Mouse (Mus musculus) left cerebral cortex, adult 8-10 months (tissue): Measurements from ENCODE around the gene Pnck. TPM values are rescaled to one million over a fixed set of nuclear protein-coding genes. Genes with fewer than 3 reads are reported as not detected.

Source experiments
- DNase-seq, 2 experiments: peaks; one replicate each; pipeline ENCODE4 v3.0.0; 2022; ENCODE audit warnings: low spot score in 2 of 2
- total RNA-seq, 4 experiments: library from RNA; stranded (reverse); gene quantifications; 2 replicates each; pipeline ENCODE4 v1.2.4; 2022

The Pnck gene
- total RNA-seq, 4 experiments from 2014 or later: 83.1 to 100 (median 96.2) TPM

DNA sequence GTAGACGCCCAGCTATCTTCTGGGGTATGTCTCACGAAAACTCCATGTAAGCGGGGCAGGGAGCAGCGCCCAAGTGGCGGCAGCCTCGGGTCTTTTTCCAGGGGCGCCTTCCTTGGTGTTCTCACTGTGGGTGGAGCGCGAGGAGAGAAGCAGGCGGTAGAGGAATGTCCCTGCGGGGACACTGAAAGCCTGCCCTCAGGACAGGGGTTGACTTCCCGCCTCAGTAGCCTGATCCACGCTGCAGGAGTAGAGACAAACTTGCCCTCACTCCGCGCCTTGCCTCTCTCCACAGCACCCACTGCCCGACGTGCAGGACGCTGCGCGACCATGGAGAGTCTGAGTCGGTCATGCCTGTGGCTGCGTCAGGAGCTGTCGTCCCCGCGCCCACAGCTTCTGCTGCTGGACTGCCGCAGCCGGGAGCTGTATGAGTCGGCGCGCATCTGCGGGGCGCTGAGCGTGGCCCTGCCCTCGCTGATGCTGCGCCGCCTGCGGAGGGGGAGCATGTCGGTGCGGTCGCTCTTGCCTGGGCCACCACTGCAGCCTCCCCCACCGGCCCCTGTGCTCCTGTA lies 19.9 kb downstream of the Pnck start:
- DNase-seq: no peak

DNA sequence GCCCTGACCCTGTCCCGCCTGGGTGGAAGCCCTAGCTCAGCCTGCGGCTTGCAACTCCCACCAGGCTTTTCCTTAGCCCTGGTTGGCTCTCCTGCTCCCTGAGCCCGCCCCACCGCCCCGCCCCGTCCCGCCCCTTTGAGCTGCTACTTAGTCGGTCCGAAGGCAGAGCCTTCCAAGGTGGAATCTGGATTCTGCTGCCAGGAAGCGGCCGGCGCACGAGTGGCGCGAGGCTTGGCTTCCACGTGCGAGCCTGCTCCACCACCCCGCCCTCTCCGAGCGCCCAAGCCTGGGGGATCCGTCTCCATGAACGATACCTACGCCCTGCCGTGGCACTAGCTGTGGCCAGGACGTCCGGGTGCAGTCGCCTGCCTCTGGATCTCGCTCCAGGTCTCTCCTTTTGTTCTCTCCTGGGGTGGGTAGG lies 20.7 kb downstream of the Pnck start, which contains the start of gene Dusp9:
Gene Dusp9, plus strand, starts transcription at position 165 of the 421 bp plus-strand sequence.
- DNase-seq: no peak

DNA sequence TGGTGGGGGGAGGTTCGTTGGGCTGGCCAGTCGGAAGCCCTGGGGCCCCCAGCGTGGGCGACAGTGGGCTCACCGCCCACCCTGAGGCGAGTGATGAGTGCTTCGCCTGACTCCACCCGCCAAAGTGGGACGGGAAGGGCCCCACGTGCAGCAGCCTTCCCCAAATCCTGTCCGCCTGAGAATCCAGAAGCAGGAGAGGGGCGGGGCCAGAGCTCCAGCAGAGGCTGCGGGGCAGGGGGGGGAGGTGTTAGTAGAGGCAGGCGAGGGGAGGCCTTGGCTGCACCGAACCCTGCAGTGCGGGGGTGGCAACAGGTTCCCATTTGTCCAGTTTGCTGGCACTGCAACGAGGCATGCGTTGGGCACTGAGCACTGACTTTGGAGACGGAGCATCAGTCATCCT lies 22.5 kb downstream of the Pnck start:
- no peak for DNase-seq

GRCm38 (mm10) chrX:73635425-73635824 lies 24.5 kb downstream of the Pnck start:
- no peak for DNase-seq

GRCm38 (mm10) chrX:73626981-73627380 lies 32.9 kb downstream of the Pnck start:
- no peak for DNase-seq

DNA sequence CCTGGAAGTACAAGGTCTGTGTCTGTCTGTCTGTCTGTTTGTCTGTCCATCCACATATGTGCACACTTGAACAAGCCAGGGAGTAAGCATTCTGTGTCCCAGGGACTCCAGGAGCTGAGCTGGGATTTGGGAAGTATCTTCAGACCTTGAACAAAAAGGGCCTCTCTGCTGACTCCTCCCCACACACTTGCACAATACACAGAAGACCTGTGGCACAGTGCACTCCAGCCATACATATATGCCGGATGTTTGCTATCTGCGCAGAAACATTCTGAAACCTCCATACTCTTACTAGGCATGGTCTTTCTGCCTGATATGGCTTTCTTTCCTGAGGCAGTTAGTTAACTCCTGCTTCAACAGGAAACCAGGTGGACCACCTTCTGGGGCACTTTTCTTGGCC lies 40.0 kb downstream of the Pnck start:
- no peak for DNase-seq

- no peak for DNase-seq
Observed at GRCm38 (mm10) chrX:73619401-73619800, 40.5 kb downstream of the Pnck start.

GRCm38 (mm10) chrX:73615876-73616275 lies 44.0 kb downstream of the Pnck start:
- no peak for DNase-seq

DNA sequence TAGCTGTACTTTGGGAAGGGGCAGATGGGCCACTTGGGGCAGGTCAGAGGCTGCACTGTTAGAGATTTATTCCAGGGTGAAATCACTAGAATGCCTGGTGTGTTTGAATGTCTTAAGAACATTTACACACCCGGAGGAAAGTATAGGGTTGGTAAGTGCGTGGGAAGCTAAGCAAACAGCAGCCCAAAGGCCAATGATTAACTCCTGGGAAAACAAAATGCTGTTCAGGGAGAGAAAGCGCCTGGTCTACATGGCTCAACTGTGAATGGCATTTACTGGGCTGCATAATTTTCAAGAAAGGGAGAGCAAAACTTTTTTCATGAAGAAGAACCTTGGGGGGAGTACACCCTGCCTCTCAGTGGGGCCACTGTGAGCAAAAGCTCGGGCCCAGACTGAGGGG lies 46.3 kb downstream of the Pnck start:
- DNase-seq: no peak

Other genes with a start within 250 kb of the Pnck start
- 1 to 10 TPM; 1.9 to 2.9 (median 2.0) TPM for gene Zfp92, start 249.0 kb downstream of the Pnck start, total RNA-seq
- not detected for gene Trex2, start 224.8 kb downstream of the Pnck start, total RNA-seq
- gene Haus7, start 201.1 kb downstream of the Pnck start, total RNA-seq: 10 to 100 TPM in 3 of 4 experiments, 1 to 10 TPM in 1; 7.9 to 13.2 (median 11.8) TPM
- 10 to 100 TPM; 18.7 to 23.5 (median 19.3) TPM for gene Bgn, start 176.5 kb downstream of the Pnck start, total RNA-seq
- gene Atp2b3, start 157.0 kb downstream of the Pnck start, total RNA-seq: 10 to 100 TPM; 91.0 to 100.0 (median 95.1) TPM
- under 1 TPM; 0.42 to 0.87 (median 0.82) TPM for gene Dusp9, start 20.7 kb downstream of the Pnck start, total RNA-seq
- gene Slc6a8, start 13.0 kb upstream of the Pnck start, total RNA-seq: 100 to 1,000 TPM; 103 to 124 (median 111) TPM
- 100 to 1,000 TPM in 1 of 4 experiments, 10 to 100 TPM in 3; 91.3 to 100 (median 95.9) TPM for gene Bcap31, start 56.1 kb upstream of the Pnck start, total RNA-seq
- 10 to 100 TPM; 10.8 to 13.3 (median 12.1) TPM for gene Abcd1, start 56.5 kb upstream of the Pnck start, total RNA-seq
- gene Plxnb3, start 97.0 kb upstream of the Pnck start, total RNA-seq: 10 to 100 TPM; 12.1 to 13.3 (median 12.8) TPM
- gene Srpk3, start 114.3 kb upstream of the Pnck start, total RNA-seq: 10 to 100 TPM in 2 of 4 experiments, 1 to 10 TPM in 2; 7.5 to 11.3 (median 9.3) TPM
- gene Idh3g, start 126.8 kb upstream of the Pnck start, total RNA-seq: 100 to 1,000 TPM; 192 to 222 (median 206) TPM
- 100 to 1,000 TPM in 2 of 4 experiments, 10 to 100 TPM in 2; 90.7 to 130 (median 99.7) TPM for gene Ssr4, start 126.9 kb upstream of the Pnck start, total RNA-seq
- gene Pdzd4, start 164.9 kb upstream of the Pnck start, total RNA-seq: 100 to 1,000 TPM; 105 to 117 (median 113) TPM
- not detected for gene Avpr2, start 232.0 kb upstream of the Pnck start, total RNA-seq
- 100 to 1,000 TPM; 147 to 158 (median 153) TPM for gene L1cam, start 236.0 kb upstream of the Pnck start, total RNA-seq